Mouse (Mus musculus) adrenal gland, adult 10 weeks (tissue): ENCODE measurements around the gene Ccdc167. TPM values are rescaled to one million over a fixed set of nuclear protein-coding genes. Genes with fewer than 3 reads are reported as not detected.

Experiments
- polyA plus RNA-seq: library from polyadenylated mRNA; stranded (reverse); fragments of 350-450 nt; fragmentation: Illumina TruSeq; extraction: RNeasy Lipid Tissue Mini Kit (QIAGEN cat#74804); gene quantifications from one replicate; pipeline ENCODE4 v1.2.3, GENCODE M21; 2014; ENCODE audit warnings: low read depth, low replicate concordance

Gene Ccdc167
- polyA plus RNA-seq: 4.0 TPM

DNA sequence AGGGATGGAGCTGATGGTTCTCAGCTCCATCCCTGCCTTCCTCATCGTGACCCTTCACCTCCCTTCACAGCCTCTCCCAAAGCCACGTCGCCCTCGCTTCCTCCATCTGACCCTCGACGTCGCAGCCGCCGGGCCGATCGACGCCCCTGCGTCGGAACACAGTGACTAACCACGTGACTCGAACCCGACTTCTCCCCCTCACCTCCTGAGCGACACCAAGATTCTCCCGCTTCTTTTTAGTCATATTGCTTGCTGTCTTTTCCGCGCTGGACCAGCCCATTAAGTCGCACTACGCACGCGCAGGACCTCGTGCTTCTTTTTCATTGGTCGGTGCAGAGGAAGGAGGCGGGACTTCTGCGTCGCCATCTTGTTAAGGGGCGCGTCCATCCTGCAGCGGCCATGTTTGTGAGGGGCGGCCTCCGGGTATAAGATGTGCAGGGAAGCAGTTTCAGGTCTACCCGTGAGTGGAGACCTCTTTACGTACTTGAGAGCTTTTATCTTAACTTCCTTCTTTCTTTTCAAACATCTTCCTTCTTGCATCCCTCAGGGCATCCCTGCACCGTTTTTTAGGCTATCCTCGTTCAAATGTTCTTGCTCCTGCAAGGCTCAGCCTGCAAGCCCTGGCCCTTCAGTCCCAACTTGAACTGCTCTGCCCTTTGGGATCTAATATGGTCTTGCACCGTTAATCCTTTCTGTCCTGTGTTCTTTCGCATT lies at the start of gene Ccdc167:
Ccdc167 (minus strand) TSS at position 313 of the 714 bp plus-strand sequence.

GRCm38 (mm10) chr17:29660076-29660761 lies 56.6 kb downstream of the Ccdc167 start, which contains the start of gene Cmtr1:
TSS of gene Cmtr1 (plus strand) at chr17:29660595.

Other genes with a start within 250 kb of the Ccdc167 start
- gene Pim1, start 226.3 kb downstream of the Ccdc167 start, polyA plus RNA-seq: 78.8 TPM
- not detected for gene Gm17657, start 167.4 kb downstream of the Ccdc167 start, polyA plus RNA-seq
- 5.7 TPM for gene Tbc1d22b, start 167.3 kb downstream of the Ccdc167 start, polyA plus RNA-seq
- not detected for gene Tmem217, start 164.7 kb downstream of the Ccdc167 start, polyA plus RNA-seq
- 37.3 TPM for gene Rnf8, start 102.3 kb downstream of the Ccdc167 start, polyA plus RNA-seq
- gene Gm28043, start 102.2 kb downstream of the Ccdc167 start, polyA plus RNA-seq: 1.4 TPM
- 21.8 TPM for gene Cmtr1, start 56.4 kb downstream of the Ccdc167 start, polyA plus RNA-seq